Mouse (Mus musculus) granulocyte monocyte progenitor cell, adult 5-6 weeks (primary cell): ENCODE data around the gene Fyn. TPM values are rescaled to one million over a fixed set of nuclear protein-coding genes. Genes with fewer than 3 reads are reported as not detected.

Experiments
- ATAC-seq: replicated peaks from 2 replicates; pipeline ENCODE4 v1.8.0; 2016; ENCODE audit warnings: mild to moderate bottlenecking, moderate TSS enrichment, inconsistent platforms; ENCODE audit not compliant: poor library complexity, severe bottlenecking
- total RNA-seq, 2 experiments: library from RNA; stranded (forward) in 1 of 2; stranded (reverse) in 1 of 2; fragments of 200-712, 200-1000 nt in 1 of 2; fragments of >200 nt in 1 of 2; fragmentation: Nextera tagmentation in 1 of 2; gene quantifications; 2 replicates each; pipeline ENCODE4 v1.2.3; 2014 to 2017

The Fyn gene
- total RNA-seq, 2 experiments from 2014 or later, result 5.3 to 6.6 TPM

DNA sequence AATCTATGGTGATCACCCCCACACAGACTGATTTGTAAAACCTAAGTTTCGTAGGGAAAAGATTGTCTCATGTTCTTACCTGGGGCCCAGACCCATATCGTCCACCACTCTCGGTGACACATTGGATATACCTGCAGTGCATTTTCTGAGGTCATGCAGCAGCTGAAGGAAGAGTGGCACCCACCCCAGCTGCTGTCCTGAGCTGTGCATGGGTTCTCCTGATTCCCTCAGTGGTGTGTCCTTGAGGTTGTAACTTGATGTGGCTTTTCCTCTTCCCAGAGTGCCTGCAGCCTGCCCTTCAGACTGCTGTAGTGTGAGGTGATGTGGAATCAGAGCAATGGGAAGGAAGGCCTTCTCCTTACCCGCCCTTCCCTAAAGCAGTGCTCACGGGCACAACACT lies 95.7 kb downstream of the Fyn start:
- no peak for ATAC-seq

DNA sequence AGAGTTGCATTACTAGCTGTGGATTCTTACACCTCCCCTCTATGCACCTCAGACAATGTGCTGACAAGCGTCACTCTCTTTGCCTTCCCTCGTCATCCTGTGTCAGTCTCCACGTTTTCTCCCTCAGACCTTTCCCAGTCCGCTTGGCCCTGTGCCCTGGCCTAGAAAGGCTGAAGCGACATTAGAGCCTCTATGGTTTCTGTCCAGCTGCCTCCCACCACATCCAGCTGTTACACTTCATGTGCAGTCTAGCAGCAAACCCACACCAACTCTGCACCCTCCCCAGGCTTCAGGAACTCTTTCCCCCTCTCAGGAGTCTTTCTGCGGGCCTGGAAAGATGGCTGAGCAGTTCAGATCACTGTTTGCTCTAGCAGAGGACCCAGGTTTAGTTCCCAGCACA lies 98.7 kb downstream of the Fyn start:
- ATAC-seq, result no peak

DNA sequence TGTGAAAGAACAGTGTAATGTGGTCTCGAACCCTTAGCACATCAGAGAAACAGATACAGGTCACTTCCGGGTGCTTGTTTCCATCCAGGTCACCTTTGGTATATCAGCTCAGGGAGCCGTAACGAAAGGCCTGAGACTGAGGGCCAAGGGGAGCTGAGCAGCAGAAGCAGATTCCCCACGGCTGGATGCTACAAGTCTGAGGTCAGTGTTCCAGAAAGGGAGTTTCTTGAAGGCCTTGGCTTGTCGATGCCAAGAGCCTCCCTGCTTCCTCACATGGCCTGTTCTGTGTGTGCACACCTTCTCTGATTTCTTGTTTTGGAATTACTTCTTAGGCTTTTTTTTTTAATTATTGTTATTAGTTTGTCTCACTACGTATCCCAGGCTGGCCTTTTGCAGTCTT lies 99.2 kb downstream of the Fyn start:
- ATAC-seq, result no peak

GRCm38 (mm10) chr10:39468576-39468975 lies 99.9 kb downstream of the Fyn start:
- no peak for ATAC-seq

DNA sequence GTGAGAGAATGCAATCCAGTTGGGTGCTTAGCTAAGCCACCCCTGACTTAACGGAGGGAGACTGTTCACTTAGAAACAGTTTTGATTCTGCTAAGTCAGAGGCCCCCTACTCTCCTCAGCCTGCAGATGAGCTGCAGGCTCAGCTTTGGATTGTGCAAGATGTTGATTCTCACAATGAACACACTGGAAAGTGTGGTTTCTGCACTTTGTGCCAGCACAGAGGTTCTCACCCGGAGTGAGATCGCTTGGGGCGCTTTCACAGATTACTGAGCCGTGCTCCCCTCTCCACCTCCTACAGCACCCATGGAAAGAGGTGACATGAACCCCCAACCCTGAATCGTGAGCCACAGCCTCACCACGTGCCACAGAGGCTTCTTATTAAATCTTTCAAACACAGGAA lies 100.7 kb downstream of the Fyn start:
- peak; percentile 60 for ATAC-seq

DNA sequence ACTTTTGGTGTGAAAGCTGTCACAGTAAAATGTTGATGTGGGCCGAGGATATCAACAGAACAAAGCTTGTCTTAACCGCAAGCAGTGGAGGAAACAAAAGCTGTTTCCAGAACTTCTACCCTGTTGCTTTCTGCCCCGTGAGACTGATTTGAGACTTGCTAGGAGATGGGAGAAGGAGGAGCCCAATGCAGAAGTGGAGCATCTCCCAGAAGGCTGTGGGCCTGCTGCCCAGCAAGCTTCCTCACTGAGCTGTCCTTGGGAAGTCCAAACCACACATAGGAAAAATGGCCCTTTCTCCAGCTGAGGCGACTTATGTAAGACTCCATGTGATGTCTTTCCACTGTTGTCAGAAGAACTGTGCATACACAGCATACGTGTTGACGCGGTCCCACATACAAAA lies 101.7 kb downstream of the Fyn start:
- peak; percentile 23; the same call in 1 of the 2 replicates for ATAC-seq

GRCm38 (mm10) chr10:39471040-39471713 lies 102.5 kb downstream of the Fyn start:
- no peak for ATAC-seq

DNA sequence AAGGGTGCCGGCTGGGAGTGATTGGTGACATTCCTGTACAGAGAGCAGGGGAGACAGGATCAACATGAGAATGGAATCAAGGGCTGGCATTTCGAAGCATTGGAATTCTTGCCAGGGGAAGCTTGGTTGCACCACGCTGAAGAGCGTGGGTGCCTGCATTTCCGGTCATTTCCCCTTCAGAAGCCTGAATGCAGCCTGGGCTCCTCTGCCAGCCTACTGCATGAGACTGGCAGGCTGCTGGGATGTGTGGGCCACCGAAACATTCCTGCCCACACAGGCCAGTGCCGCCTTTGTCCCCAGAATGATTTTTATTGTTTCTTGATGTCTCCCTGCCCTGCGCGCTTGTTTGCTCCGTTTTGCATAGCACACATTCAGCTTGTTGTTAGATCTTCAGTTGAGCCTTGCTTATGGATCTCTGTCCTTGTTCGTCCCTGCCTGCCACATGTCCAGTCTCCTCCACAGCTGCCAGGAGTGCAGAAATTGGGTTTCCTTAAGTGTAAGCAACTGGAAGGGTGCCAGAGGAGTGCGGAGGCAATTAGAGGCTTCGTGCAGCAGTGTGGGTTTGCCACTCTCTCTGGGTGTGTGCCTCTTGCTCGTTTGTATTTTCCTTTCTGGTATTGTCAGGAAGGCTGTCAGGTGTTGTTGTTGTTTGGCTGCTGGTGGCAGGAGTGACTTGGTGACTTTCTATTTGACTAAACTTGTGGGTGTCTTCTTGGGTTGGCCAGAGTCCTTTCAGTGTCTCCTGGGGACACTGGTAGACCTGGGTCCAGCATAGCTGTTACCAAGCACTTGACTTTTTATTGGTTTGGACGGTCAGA lies 103.3 kb downstream of the Fyn start:
- ATAC-seq, result peak; percentile 31; the same call in 1 of the 2 replicates

DNA sequence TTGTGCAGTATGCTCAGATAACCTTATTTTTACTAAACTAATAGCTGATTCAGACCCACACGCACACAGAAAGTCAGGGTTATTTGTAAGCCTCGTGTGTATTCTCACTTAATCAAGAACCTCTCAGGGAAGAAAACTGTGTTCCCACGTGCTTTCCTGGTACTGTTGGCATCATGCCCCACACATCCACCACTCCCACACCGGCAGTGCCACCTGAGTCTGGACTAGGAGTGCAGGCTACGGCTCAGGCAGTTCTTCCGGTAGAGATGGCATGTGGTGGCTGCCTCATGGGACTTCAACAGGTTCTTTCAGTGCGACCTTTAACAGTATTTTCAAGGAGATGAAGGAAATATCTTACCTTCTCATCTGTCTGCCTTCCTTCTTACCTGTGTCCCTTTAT lies 104.3 kb downstream of the Fyn start:
- no peak for ATAC-seq

DNA sequence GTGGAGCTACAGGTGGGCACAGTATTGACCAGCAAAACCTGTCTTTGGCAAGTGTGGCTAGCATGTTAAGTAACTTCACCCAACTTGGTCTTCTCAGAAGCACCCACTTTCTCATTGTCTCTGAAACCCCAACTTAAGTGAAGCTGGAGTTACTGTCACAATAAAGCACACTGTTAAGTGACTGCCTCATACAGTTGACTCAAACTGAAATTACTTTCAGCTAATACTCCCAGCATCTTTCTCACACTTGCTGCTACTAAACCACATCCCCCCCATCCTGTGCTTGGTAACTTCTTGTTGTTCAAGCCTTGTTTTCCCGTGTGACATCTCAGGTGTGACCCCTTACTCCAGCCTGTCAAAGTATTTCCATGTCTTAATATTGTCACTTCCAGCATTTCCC lies 110.7 kb downstream of the Fyn start:
- no peak for ATAC-seq

DNA sequence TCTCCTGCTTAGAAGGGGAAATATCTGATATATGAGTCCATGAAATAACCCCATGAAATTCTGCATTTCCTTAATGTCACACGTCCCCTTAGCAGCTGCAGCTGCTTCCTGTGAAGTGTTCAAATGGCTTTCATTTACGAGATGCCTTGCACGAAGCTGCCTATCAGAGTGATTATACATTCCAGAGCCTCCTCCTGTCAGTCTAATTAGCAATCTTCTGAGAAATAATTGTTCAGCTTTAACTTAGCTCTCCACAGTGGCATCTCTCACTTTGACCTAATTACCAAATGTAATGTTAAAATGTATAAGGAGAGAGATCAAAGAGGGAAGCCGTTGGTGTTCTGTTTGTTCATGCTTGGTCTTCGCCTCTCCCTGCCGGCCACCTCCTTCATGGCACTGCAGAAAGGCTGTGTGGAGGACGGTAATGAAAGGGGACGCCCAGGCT lies 115.7 kb downstream of the Fyn start:
- peak; percentile 44; the same call in 1 of the 2 replicates for ATAC-seq

DNA sequence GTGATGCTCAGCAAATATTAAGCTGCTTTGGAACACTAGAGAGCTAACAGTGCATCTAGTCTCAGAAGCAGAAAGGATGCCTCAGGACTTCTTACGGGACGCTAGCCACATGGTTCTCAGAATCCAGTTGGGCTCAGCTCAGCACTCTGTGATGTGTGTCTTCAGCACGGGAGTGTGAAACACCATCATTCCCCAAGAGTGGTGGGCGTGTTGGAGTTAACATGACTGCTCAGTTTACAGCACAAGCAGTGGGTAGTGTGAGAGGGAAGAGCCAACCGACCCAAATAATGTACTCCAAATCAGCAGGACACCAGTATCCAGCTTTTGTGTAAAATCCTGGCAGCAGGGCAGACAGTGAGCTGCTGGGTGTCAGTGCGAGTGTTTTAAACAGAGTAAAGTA lies 116.2 kb downstream of the Fyn start:
- 0 out of 2 replicates have a peak, but pooled peaks have one; percentile 12 for ATAC-seq

DNA sequence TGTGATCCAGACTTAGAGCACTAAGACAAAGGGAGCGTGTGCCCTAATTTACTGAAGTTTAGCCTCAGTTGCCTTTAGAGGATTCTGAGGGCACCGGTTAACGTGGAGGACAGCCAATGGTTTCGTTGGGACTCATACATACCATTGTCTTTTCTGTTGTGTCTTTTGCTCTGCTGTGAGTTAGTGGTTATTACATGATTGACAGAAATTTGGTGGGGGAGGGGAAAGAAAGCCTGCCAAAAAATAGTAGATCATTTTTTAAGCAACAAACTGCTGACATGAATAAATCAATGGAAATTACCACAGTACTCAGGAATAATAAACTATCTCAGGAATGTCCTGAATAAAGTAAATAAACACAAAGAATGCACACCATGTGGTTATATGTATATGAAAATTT lies 117.3 kb downstream of the Fyn start:
- no peak for ATAC-seq

GRCm38 (mm10) chr10:39486501-39487450 lies 118.1 kb downstream of the Fyn start:
- no peak for ATAC-seq

DNA sequence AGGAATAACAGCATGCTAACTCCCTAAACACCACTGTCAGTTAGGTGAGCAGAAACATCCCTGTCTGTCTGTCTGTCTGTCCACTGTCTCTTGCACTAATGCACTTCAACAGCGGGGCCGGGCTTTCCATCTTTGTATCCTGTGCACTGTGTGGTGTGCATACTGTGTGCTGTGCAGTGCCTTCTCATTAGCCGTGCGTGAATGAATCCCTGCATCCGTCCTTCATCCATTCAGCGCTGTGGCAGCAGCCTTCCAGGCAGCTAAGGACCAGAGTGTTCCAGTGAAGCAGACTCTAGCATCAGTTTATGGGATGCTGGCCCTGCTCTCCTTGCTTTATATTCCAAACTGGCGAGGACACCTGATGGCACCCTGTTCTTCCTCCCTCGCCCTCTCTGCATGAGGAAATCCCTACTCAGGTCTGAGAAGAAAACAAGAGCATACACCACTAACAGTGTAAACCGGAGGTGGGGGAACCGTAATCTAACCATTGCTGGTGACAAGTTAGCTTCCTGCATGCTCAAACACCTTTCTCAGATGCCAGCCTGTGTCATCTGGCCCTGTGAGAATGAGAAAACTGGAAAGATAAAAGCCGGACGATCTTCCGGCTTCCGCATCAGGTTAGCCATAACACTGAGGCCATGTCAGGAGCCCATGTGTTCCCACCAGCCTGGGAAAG lies 119.2 kb downstream of the Fyn start:
- ATAC-seq, result no peak

DNA sequence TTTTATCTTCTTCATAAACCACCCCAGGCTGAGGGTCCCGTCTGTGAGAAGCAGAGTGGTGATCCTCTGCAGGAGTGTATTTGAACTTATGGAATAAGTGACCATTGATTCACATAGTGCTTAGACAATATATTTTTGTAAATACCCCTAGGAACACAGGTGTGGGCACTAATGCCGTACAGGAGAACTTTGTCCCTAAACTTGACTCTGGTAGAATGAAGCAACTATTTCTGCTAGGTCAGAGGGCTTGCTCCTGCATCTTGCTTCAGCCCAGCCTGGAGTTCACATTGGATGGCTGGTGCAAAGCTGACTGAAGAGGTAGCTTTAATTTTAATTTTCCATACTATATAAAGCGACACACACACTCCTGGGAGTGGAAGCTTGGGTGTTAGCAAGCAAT lies 119.9 kb downstream of the Fyn start:
- ATAC-seq, result no peak

DNA sequence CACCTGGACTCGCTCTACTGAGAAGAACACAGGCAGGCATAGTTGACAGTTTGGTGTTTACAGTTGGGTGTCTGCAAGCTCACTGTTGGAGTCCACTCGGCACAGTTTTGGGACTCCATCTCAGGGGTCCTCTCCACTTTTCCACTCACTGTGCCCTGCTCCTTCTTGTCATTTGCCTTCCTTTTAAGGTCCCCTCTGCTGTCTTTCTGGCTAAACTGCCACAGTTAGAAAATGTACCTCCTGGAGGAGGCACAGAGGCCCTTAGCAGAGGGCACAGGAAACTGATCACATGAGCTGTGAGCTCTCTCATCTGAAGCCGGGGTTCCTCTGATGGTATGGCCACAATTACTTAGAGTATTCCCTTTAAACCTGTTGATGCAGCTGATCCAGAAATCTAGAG lies 120.3 kb downstream of the Fyn start:
- no peak for ATAC-seq

- ATAC-seq, result peak; percentile 36; the same call in 1 of the 2 replicates
These were observed 121.9 kb downstream of the Fyn start for GRCm38 (mm10) chr10:39490349-39491121.

DNA sequence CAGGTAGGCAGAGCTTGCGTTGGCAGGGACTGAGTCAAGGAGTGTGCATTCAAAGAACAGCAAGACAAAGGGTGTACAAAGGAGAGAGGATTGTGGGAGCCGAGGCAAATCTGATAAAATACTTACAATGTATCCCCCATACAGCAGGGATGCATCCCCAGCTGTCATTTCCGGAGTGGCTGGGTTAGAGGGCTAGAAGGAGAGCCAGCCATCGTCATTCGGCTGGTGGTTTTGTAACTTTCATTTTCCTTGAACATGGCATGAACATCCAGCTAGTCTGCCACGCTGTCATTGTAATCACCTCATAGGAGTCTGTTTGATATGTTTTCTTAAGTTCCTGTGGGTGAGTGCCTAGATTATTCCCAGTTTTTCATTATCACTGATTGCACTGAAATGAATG lies 123.5 kb downstream of the Fyn start:
- ATAC-seq, result no peak; the same call in 1 of the 2 replicates
